Mouse (Mus musculus) liver, adult 10 weeks (tissue): ENCODE measurements around the gene Olfr169. TPM values are rescaled to one million over a fixed set of nuclear protein-coding genes. Genes with fewer than 3 reads are reported as not detected.

Source experiments
- polyA plus RNA-seq: library from polyadenylated mRNA; stranded (reverse); fragments of 350-450 nt; fragmentation: Illumina TruSeq; extraction: RNeasy Lipid Tissue Mini Kit (QIAGEN cat#74804); gene quantifications from one replicate; pipeline ENCODE4 v1.2.3, GENCODE M21; 2014; ENCODE audit warnings: low read depth, low replicate concordance

Olfr169 gene
- not detected for polyA plus RNA-seq

GRCm38 (mm10) chr16:19571709-19572108 lies at the start of gene Olfr169:
TSS of gene Olfr169 (minus strand) at chr16:19571809.

GRCm38 (mm10) chr16:19611782-19612181 lies 40.2 kb upstream of the Olfr169 start, which contains the start of gene Olfr170:
TSS of gene Olfr170 (minus strand) at chr16:19611882.

GRCm38 (mm10) chr16:19535455-19535854 lies 36.2 kb downstream of the Olfr169 start, which contains the start of gene Olfr168:
TSS of gene Olfr168 (minus strand) at chr16:19535555.

GRCm38 (mm10) chr16:19522166-19522565 lies 49.4 kb downstream of the Olfr169 start, which contains the start of gene Olfr167:
TSS of gene Olfr167 (minus strand) at chr16:19522266.

Other genes with a start within 250 kb of the Olfr169 start
- not detected for gene Olfr165, start 148.7 kb downstream of the Olfr169 start, polyA plus RNA-seq
- not detected for gene Olfr166, start 88.1 kb downstream of the Olfr169 start, polyA plus RNA-seq
- not detected for gene Olfr167, start 49.5 kb downstream of the Olfr169 start, polyA plus RNA-seq
- not detected for gene Olfr168, start 36.3 kb downstream of the Olfr169 start, polyA plus RNA-seq
- gene Olfr170, start 40.1 kb upstream of the Olfr169 start, polyA plus RNA-seq = not detected
- gene Olfr171, start 58.1 kb upstream of the Olfr169 start, polyA plus RNA-seq = not detected
- not detected for gene Lamp3, start 134.6 kb upstream of the Olfr169 start, polyA plus RNA-seq
- 0.40 TPM for gene B3gnt5, start 188.4 kb upstream of the Olfr169 start, polyA plus RNA-seq